Mouse (Mus musculus) splenic B cell, adult 2 months (primary cell): Measurements from ENCODE around the gene Ccr8.
A peak's percentile ranks its signal among the peaks of the same experiment; 100 is the strongest.
"Not testable (repeated sequence)": the region's sequence is repeated elsewhere in the genome, so short reads cannot be mapped to it uniquely, and the experiment has no call there.

Experiments used
- DNase-seq: peaks from one replicate; pipeline ENCODE4 v3.0.0-alpha.2; 2011; ENCODE audit warnings: low read depth, low spot score
- H3K27me3 ChIP-seq: 2 replicates; pipeline ENCODE4 v1.6.1; 2012; ENCODE audit warnings: mild to moderate bottlenecking, low read length, moderate library complexity, mixed read lengths; ENCODE audit not compliant: control insufficient read depth, poor library complexity, insufficient read depth, severe bottlenecking
- H3K36me3 ChIP-seq: 2 replicates; pipeline ENCODE4 v1.6.1; 2012; ENCODE audit warnings: mild to moderate bottlenecking, low read length, moderate library complexity, mixed read lengths; ENCODE audit not compliant: control insufficient read depth, poor library complexity, insufficient read depth, severe bottlenecking

The Ccr8 gene

DNA sequence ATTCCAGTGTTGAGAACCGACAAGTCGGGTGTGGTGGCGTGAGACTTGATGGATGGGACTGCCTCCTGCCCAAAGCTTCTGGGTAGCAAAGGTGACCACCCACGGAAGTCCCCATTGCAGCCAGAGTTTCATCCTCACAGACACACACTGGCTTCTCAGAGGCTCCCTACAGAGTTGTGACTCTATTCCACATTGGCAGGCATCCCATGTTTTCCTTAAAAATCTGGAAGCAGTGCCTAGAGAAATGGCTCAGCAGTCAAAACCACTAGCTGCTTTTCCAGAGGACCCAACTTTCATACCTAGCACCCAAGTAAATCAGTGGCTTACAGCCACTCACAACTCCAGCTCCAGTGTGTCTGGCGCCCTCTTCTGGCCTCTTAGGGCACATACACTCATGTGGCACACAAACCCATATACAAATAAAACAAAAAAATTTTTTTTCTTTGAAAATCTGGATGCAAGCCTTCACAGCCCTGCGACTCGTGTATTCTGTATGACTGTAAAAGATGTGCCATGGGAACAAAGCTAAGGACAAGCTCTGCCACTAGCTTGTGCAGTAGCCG, 11.3 kb upstream of the Ccr8 start:
- DNase-seq: no peak
- H3K36me3 ChIP-seq: no peaks in the 10 kb centered on the region

DNA sequence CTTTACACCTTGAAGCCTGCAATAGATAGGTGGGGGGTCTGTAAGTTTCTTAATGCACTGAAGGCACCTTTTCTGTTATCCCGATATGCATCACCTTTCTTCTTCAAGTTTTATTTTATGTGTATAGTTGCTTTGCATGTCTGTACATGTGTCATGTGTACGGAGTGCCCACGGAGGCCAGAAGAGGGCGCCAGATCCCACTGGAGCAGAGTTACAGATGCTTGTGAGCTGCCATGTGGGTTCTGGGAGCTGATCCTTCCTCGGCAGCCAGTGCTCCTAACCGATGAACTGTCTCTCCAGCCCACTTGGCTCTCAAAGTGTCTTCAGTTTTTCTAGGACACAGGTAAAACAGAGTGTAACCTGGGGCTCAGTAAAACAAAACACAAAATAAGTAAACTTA, 10.7 kb upstream of the Ccr8 start:
- DNase-seq: no peak
- Histone ChIP-seq H3K36me3 (no peaks in the 10 kb centered on the region), H3K27me3 (no peaks in the 10 kb centered on the region)

More for the DNA sequence above, 11.3 kb upstream of the Ccr8 start:
- no peaks in the 10 kb centered on the region for H3K27me3 ChIP-seq

GRCm38 (mm10) chr9:120081967-120082366, 9.9 kb upstream of the Ccr8 start:
- Histone ChIP-seq H3K27me3 (no peaks in the 10 kb centered on the region), H3K36me3 (no peaks in the 10 kb centered on the region)
- no peak for DNase-seq

- no peak for DNase-seq
- Histone ChIP-seq H3K27me3 (no peaks in the 10 kb centered on the region), H3K36me3 (no peaks in the 10 kb centered on the region)
These were observed 9.2 kb upstream of the Ccr8 start for GRCm38 (mm10) chr9:120082691-120083090.

- DNase-seq: no peak
- no peaks in the 10 kb centered on the region for H3K27me3 ChIP-seq
- no peaks in the 10 kb centered on the region for H3K36me3 ChIP-seq
These were observed 8.6 kb upstream of the Ccr8 start for GRCm38 (mm10) chr9:120083158-120083894.

GRCm38 (mm10) chr9:120084406-120084805, 7.5 kb upstream of the Ccr8 start:
- DNase-seq: no peak
- no peaks in the 10 kb centered on the region for H3K36me3 ChIP-seq
- H3K27me3 ChIP-seq: no peaks in the 10 kb centered on the region

DNA sequence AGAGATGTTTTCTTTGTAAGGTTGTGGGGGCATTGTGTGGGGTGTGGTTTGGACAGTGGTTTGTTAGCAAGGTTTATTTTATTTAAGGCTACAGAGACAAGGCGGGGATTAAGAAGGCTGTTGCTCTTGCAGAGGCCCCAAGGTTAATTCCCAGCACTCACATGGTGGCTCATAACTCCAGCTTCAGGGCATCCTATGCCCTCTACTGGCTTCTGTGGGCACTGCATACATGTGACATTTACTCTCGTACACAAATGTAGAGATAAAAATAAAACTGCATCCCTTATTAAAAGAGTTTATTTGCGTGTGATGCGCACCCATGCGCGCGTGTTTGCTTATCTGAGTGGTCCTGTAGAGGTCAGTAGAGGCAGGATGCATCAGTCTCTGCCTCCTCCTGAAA, 2.8 kb upstream of the Ccr8 start:
- DNase-seq: no peak
- Histone ChIP-seq H3K36me3 (no peaks in the 10 kb centered on the region), H3K27me3 (no peaks in the 10 kb centered on the region)

- DNase-seq: no peak
- H3K27me3 ChIP-seq: no peaks in the 10 kb centered on the region
- H3K36me3 ChIP-seq: no peaks in the 10 kb centered on the region
These were observed 828 bp upstream of the Ccr8 start for GRCm38 (mm10) chr9:120091086-120091485.

GRCm38 (mm10) chr9:120093701-120094100, 1.8 kb downstream of the Ccr8 start:
- Histone ChIP-seq H3K27me3 (no peaks in the 10 kb centered on the region), H3K36me3 (no peaks in the 10 kb centered on the region)
- DNase-seq: no peak

DNA sequence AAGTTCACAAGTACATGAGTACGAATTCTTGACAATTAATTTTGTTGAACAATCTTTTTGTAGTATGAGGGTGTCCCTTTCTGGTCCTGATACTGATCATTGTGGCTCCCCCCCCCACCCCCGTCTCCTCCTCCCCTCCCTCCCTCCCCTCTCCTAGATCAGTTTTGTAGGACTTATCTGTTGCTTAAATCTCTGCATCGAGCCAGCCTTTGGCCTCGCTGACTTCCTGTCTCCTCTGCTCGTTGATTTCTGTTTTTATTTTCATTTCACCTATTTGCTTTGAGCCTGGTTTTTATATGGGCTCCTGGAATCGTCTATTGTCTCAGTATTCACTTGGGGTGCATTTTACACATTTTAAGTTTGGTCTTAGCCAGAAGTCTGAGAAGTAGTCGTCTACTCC, 4.0 kb downstream of the Ccr8 start:
- no peaks in the 10 kb centered on the region for H3K36me3 ChIP-seq
- H3K27me3 ChIP-seq: no peaks in the 10 kb centered on the region
- DNase-seq: no peak

DNA sequence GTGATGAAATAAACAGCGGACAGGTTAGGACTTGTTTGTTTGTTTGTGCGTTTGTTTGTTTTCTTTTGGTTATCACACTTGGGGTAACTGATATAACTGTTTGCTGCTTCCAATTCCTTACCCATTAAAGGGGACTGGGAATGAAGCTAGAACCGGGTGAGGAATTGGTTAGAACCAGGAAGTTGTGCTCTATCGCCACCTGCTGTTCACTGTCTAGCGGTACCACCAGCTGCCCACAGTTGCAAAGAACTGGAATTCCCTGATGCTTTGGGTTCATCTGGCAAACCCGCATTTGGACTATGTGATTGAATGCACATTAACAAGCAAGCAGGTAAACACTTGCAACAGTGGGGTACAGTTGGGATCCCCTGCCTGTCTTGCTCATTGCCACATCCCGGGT, 6.8 kb downstream of the Ccr8 start:
- DNase-seq: peak; percentile 73
- Histone ChIP-seq H3K27me3 (no peaks in the 10 kb centered on the region), H3K36me3 (no peaks in the 10 kb centered on the region)

DNA sequence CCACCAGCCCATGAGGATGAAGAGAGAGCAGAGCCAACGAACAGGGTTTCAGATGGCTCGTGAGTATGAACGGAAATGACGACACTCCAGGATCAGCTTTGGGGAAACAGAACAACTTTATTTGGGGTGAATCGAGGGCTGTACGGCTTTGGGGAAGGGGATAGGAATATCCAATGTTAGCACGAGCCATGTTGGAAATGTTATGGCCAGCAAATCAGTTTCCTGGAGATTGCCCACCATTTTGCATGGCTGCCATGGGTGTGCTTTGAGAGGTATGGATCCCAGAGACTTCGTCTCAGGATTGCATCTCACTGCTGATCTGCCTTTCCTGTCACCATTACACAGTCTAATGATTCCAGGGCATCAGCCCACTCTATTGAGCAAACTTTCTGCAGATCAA, 7.4 kb downstream of the Ccr8 start:
- no peak for DNase-seq
- Histone ChIP-seq H3K36me3 (no peaks in the 10 kb centered on the region), H3K27me3 (no peaks in the 10 kb centered on the region)

DNA sequence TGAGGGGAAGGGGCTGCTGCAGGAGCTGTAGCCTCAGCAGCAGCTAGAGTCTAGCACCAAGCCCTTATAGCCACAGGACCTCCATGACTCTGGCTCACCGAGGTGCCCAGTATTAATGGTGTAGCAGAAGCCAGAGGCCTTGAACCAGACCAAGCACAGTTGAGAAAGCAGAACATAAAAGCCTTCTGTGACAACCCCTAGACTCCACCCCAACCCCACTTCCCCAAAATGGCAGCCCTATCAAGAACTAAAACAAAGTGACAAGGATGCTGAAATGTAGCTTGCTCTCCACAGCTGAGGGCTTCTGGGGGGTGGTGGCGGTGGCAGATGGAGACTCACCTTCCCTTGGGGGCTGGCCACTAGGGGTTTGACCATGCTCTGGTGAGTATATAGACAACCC, 9.3 kb downstream of the Ccr8 start:
- H3K36me3 ChIP-seq: no peaks in the 10 kb centered on the region
- DNase-seq: peak; percentile 50
- H3K27me3 ChIP-seq: no peaks in the 10 kb centered on the region

GRCm38 (mm10) chr9:120108953-120109352, 17.0 kb downstream of the Ccr8 start:
- H3K27me3 ChIP-seq, H3K36me3 ChIP-seq, DNase-seq: not testable (repeated sequence)

DNA sequence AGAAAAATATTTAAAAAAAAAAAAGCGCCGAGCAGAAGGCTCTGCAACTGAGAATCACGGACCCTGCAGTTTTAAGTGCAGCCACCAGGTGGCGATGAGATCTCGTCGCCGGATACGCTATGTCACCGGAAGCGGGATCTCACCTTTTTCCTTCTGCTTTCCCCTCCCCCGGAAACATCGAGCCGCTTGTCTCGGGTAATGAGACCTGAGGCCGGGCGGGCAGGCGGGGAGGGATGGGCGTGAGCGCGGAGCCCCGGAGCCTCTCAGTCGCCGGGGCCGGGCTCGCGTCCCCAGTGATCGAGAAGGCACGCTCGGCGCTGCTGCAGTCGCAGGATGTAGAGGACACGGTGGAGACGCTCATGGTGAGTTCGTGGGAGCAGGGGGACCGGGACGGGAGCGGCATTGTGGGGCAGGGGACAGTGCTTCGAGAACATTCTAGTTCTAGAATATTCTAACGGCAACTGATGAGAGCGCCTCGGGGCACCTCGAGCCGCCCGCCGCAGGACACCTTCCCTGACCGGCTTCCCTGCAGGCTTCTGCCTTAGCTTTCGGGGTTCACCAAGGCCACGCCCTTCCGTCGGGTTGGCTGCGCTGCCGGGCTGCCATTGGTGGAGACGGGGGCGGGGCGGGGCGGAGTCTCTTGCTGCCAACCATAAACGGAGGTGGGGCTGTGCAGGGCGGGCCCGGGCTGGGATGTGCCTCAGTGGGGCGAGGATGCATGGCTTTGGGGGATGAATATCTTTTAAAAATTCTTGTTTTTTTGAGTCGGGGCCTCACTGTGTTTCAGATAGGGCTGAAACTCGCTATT, 18.5 kb downstream of the Ccr8 start, which contains the start of gene Slc25a38:
Gene Slc25a38 (plus strand): TSS at position 164 of the 808 bp plus-strand sequence.
- no peaks in the 10 kb centered on the region for H3K36me3 ChIP-seq
- H3K27me3 ChIP-seq: no peaks in the 10 kb centered on the region
- peak; percentile 95 for DNase-seq
